Mouse (Mus musculus): ENCODE measurements around the gene Tmem51.

Gene Tmem51

DNA sequence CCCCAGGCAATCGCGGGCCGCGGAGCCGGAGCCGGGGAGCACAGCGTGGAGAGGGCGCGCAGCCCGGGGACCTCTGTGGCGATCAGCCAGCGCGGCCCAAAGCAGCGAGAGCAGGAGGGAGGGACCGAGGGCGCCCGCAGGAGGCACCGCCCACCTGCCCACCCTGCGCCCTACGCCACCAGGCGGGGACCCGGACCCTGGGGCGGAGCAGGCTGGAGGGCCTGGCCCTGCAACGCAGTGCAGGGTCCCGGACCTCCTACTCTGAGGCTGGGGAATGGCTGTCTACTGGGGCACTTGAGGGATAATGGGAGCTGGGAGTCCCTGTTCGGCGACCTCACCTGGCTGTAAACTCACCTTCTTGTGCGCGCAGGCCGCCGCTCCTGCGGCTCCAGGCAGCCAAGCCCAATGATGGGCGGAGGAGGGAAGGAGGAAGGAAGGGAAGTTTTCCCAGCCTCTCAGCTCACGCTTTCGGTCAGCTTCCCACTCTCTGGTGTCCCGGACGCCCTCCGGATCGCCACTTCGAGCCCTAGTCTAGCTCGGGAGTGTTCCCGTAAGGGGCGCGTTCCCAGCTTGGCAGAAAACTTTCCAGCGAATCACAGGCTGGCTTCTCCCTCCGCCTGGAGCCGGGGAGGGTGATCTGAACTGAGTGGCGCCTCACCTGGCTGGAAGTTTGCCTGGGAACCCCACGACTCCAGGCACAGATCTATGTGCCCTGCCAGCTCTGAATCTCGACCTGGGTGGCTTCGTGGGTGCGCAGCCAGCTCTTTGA lies at the start of gene Tmem51:
Gene Tmem51, minus strand, starts transcription at position 174 of the 769 bp plus-strand sequence.
- no peak for DNase-seq

DNA sequence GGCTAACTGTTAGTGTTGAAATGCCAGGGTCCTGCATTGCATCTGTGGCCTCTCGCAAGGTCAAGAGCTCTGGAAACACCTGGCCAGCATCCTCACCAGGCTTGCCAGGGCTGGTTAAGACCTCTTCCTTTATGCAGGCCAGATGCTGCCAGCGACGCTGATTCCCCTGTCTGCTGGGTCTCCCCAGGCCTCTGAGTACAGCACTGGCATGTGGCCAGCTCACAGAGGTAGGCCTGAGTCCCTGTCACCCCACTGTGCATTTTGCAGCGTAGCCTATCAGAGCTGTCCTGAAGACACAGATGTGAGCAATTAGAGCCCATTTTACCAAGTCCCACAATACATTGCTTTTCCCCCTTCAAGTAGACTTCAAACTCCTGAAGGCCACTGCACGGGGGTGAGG lies 46.1 kb upstream of the Tmem51 start:
- no peak for DNase-seq

DNA sequence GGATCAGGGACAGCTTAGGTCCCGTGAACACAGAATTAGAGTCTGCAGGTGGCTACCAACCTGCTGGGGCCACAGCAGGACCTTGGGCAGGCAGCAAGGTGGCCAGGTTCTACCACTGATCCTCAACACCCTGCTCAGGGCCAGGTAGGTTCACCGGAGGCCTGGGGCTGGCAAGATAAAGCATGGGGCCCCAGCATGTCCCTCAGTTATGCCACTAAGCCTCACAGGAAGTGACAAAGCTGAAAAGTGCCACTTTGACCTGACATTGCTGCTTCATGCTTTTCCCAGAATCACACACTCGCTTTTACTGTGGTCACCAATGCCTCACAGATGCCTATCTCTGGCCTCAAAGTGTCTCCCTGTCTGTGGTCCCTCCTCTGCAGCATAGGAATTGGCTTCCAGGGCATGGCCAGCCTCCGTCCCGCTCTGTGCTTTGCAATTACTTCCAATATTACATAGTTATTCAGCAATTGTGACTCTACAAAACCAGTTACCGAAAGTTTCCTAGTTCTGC lies 43.2 kb upstream of the Tmem51 start:
- no peak for DNase-seq

DNA sequence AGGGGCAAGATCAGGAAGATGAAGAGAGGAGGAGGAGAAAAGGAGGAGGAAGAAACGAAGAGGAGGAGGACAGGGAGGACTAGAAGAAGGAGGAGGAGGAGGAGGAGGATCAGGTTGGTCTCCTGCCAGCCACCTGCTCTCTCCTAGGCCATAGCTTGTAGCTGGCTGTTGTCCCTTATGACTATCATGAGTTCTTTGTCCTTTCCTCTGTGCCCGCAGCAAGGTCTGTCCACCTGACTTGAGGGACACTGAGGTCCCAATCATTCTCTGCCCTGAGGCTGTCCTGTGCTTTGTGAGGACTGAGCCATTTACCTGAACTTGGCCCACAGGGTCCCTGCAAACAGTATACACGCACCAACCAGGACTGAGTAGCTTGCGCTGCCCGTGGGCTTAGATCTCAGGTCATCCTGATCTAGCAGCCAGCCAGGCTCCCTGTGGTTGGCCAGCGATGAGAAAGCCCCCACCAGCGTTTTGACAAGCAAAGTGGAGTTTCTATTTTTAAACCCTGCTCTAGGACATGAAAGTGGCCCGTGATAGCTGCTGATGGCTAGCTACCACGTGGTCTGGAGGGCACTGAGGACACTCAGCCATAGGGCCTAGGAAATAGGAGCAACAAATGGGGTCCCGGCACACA lies 42.7 kb upstream of the Tmem51 start:
- no peak for DNase-seq

DNA sequence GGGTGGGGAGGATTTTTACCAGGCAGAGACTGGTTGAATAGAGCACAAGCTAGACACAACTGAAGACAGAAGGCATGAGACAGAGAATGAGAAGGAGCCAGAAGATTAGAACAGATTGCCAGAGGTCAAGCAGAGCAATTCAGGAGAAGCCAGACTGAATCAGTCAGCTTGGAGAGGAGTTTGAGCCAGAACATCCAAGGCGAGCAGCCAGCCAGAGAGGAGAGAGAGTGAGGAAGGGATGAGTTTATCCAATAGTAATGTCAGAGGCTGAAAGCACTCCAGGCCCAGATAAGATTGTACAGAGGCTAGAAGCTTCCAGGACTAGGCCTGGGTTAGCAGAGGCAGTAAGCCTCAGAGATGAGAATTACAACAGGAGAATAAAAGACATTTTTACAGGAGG lies 37.1 kb upstream of the Tmem51 start:
- no peak for DNase-seq

DNA sequence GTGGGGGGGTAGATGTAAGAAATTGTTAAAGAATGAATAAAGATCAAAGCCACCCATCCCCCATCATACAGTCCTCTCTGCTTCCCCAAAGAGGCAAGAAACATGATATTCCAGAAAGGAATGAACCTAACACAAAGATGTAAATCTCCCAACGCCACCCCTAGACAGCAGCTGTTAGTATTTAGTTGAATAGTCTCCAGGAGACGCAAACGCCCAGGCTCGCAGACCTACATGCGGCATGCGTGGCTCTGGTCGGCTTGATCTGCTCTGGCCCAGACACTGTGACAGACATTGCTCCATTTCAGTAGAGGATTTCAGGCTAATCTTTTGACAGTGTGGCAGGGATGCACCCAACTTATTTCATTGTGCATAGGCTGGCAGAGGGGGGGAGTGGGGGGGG lies 34.4 kb upstream of the Tmem51 start:
- DNase-seq: no peak

DNA sequence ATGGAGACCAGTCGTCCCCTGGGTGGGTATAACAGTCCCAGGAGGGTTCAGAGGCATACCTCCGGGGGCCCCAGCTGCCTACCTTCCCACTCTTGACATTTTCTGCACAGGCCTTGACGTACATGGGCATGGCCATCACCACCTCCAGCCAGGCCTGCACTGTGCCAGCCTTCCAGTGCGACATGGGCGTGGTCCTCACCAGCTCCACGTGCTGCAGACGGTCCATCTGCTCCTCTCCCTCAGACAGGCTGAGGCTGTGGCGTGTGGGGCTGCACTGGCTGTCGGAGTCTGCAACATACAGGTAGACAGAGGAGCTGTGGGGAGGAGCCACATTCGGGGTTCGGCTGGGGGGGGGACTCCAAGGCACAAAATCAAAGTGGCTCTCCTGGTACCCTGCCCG lies 33.9 kb upstream of the Tmem51 start:
- no peak for DNase-seq

DNA sequence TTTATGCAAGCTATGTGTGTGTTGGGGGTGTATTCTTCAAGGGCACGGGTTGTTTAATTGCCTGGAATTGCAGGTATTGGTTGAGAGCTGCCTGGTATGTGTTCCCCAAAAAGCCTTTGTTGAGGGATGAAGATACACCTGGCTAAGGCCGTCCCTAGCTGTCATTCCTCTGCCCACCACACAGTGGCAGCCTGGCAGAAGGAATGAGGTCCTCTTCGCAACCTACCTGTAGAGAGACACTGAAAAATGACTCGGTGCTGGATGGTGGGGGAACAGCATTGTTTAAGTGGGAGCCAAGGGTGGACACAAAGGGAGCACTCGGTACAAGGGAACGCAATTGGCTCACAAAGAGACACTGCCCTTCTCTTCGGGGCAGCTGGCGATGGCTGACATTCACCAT lies 29.2 kb upstream of the Tmem51 start:
- DNase-seq: no peak

DNA sequence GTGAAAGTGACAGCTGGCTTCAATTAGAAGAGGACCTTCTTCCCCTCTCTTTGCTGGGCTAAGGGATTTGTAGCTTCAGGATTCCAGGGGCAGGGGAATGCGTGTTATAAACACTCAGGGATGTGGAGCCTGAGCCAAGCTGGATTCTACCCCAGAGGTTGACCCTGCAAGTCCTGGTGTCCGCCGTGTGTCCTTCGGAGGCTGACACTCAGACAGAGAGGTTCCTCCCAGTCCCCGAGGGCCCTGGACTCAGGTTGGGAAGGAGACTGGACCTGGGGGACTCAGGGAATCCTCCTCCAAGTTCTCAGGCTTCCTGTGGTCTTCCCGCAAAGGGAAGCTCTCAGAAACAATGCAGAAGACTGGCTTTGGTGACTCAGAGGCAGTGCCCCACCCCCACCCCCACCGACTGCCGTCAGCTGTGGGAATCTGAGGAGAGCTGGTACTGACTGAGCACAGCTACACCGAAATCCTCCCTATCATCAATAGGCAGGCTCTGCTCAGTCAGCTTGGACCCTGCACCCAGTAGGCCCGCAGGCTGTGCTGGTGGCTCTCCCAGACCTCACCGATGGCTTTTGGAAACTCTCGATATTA lies 19.1 kb upstream of the Tmem51 start:
- DNase-seq: no peak

DNA sequence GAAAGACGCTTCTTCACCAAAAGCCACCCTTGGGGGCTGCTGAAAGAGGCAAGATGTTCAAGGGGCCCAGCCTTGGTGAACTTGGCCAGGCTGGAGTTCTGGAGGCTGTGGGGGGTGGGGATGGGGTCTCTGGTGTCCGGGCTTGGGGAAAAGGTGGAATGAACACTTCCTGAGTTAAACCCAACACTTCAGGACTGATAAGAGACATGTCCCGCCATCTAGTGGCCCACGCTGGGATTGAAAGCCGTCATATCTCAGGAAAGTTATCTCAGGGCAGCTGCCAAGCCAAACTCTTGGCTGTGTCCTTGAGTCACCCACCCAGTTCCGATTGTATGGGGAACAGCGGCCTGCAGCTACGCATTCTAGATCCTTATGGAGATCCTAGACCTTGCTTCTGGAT lies 14.2 kb upstream of the Tmem51 start:
- DNase-seq: peak; percentile 74

DNA sequence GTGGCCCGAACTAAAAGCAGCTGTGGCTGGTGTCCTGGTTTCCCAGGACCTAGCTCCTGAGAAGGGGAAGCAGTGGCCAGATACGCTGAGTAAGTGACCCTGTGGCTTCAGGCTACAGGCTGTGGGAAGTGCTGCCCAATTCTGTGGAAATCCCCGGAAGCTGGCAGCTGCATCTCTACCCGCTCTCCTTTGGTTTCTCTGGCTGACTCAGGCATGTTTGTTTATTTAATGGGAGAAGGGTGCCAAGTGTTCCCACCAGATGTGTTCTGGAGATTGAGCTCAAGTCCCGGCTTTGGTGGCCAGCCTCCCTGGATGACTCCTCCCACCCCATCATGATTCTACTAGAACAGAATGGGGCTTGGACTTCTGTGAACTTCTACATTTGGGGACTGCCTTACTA lies 13.8 kb upstream of the Tmem51 start:
- no peak for DNase-seq

DNA sequence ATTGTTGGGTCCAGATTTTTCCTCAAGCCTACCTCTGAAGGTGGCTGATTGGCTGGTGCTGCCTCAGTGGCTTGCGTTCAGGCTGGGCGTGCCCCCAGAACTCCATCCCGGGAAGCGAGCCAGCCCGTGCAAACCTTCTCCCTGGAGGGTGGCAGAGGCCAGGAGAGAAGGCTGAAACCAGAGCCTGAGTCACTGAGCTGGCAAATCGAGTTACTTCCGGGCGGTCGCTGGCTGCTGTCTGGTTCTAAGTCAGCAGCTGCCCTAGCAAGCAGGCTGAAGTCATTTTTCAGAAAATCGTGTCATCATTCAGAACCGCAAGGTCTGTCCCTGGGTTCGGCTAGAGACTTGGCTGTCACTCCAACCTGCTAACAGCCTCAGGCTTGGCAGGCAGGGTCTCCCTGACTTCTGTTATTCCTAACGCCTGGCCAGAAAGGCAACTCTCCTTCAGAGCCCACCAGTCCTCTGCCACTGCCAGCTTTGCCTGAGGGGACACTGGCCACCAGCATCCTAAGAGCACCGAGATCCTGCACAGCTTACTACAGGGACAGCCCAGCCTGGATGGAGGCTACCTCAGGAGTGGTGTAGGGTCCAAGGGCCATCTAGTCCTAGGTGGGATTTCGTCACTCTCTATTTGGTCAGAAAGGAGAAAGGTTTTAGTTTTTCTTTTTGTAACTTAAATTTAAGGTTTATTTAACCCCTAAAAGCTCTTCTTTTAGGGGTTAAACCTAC lies 11.6 kb upstream of the Tmem51 start:
- no peak for DNase-seq

DNA sequence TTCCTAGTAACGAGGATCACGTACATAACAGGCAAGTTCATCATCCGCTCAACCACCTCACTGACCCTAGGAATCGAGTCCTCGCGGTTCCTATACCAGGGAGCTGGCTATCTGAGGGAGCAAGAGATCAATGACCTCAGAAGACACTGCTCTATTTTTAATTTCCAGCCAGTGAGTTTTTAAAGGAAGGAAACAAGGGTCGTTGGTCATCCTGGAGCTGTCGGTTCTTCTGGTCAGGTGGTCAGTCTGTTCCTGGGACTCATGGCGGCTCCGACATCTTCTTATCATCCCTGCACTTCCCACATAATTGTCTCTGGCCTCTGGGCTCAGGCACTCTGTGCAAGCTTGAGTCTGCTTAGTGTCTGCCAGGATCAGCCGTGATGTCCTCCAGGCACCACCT lies 10.3 kb upstream of the Tmem51 start:
- DNase-seq: no peak

DNA sequence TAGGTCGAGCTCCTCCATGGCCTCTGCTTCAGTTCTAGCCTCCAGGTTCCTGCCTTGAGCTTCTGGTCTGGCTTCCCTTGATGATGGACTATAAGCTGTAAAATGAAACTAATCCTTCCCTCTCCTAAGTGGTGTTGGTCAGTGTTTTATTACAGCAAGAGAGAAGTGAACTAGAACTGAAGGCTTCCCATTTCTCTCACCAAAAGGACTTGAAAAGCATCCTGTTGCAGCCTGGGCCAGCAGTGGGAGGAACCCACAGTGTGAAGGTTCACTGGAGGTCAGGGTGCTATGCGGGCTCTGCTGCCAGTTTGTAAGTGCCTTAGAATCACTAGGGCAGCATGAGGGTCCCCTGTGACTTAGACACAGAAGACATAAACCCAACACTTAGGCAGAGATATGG lies 7.0 kb upstream of the Tmem51 start:
- DNase-seq: no peak

DNA sequence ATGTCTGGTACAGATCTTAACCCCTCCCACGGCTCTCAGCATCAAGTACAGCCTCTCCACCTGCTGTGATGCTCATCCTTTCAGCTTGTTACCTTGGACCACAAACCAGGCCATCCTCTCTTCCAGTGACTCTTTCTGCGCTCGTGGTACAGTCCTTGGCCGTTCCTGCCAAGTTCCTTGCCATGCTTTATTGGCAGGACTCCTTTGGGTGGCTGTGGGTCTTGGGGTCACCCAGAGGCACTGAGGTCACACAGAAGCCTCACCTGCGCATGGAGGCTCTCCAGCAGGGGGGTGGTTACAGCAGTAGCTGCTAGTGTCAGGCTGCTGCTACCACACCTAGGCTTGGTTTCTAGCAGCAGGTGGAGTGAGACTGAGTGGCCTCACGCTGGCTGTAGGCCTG lies 5.9 kb upstream of the Tmem51 start:
- DNase-seq: no peak

DNA sequence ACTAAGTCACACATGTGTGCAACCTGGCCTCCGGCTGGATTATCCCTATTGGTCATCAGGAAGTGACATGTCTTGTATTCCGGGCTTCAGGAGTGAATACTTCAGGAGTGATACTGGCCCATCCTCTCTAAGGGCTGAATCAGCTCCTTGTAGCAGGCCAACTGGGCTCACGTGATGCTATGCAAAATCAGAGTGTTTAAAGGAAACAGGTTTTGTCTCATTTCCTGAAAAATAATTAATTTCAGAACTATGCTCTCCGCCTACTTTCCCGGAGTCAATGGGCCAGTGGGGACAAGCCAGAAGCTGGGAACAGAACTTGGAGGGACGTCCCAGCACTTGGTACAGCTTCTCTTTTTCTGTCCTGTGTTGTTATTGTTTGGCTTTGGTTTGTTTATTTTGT lies 4.7 kb upstream of the Tmem51 start:
- DNase-seq: no peak

DNA sequence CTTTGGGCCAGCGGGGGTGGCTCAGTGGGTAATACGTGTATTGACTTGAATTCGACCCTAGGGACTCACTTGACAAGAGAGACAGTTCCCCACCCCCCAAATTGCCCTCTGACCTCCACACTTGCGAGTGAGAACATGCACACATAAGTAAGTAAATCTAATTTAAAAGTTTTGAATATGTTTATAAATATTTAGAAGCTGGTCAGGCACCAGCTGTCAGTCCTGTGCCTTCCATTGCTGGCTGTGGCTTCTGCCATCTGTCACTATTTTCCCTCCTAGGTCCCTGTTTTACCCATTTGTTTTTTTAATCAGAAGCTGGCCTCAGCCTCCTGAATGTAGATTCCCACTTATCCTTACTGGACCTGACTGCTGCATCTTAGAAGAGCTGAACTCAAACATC lies 4.3 kb upstream of the Tmem51 start:
- no peak for DNase-seq

DNA sequence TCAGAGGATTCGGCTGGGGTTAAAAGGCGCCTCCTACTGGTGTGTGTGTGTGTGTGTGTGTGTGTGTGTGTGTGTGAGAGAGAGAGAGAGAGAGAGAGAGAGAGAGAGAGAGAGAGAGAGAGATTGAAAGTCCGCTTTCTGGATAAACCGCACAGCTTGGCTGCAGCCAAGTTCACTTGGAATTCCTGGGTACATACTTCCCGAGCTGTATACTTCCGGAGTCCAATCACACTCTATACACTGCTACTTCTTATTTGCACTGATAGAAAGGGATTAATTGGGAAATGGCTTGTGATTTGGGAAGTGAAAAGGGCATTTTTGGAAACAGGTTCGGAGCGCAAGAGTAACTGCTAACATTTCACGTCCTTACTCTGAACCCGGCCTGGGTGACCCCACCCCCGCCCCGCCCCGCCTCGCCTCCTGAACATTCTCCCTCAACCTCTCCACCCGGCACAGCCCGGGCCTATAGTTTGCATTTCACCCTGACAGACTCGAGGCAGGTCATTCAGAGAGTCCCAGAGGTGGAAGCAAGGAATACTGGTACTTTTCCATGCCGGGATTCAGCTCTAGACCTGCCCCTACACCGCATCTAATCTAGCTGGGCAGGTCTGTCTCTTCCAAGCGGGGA lies 946 bp upstream of the Tmem51 start:
- DNase-seq: no peak

DNA sequence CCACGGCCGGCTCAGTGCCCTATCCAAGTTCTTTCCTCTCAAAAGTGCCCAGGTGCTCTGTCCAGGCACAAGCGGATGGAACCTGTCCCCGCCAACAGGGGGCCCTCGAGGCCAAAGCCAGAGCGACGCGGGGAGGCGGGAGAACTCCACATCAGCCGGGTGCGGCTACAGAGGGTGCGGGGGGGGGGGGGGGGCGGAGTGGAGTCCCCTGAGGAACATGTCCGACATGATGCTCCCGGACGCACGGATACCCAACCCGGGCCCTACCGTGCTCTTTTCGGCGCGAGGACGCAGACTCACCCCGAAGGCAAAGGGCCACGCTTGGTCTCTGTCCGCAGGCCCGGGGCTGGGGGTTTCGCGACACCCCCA lies 358 bp downstream of the Tmem51 start:
- DNase-seq: no peak

DNA sequence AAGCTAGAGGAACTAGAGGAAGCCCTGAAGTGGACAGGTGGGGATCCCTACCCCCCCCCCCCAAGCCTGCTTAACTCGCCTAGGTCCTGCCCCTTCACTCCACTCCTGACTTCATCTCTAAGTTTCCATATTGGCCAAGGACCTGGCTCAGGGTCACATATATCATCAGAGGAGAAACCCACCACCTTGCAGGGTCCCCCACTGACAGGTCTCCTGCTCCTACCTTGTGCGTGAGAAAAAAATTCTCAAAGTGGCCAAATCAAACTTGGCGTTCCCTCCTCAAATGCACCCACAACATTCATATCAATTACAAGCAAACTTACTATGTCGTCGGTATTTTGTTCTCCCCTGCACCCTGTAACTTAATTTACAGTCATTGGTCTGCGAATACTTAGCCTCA lies 911 bp downstream of the Tmem51 start:
- no peak for DNase-seq

DNA sequence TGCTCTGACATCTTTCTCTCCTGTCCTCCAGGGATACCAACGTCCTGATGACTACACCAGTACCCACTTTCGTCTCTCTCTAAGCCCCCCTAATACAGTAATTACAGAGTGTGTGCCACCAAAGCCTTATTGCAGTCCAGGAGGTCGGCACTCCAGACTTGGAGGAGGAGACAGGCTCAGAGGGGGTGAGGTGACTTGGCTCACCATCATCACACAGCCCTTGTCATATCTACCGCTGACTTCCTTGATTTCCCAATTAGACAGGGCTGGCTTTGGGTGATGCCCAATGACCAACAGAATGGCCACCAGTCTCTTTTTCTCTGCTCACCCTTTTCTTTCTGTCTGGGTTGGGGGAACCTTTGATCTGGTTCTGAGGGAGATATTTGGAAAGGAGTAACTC lies 1.4 kb downstream of the Tmem51 start:
- no peak for DNase-seq

DNA sequence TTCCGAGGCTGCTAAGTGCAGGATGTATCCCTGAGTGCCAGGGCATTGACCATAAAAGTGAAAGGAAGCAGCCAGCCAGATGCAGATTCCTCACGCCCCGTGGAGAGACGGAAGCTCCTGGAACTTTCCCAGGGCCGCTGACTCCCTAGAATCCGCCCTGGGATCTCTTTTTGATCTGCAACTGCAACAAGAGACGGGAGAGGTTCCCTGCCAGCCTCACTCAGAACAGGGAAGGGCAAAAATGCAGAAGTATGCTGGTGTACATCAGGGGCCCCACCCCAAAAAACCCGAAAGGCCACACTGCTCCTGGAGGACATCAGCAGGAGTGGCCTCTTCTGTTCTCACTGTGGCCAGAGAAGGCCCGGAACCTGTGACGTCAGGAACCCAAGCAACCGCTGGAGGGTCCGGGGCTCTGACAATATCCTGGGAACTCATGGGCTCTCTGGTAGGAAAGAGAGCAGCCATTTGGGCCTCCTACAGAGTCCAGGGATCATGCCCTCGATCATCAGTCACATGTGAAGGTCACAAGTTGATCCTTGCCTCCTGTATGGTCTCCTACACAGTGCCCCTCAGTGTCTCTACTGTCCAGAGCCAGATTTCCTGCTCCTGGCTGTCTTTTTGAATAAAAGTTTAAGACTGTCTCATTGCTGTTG lies 2.3 kb downstream of the Tmem51 start:
- no peak for DNase-seq
